Mouse (Mus musculus) thymus, adult 2 months (tissue): ENCODE results near the gene Ttc17.

Experiments used
- CTCF ChIP-seq: fragments of 200-500 bp; IDR thresholded peaks from 2 replicates; pipeline ENCODE4 v1.5.1; 2012; ENCODE audit warnings: mild to moderate bottlenecking, control low read depth, low read length, moderate library complexity, borderline replicate concordance; ENCODE audit not compliant: control insufficient read depth, poor library complexity, insufficient read depth; ENCODE audit errors: extremely low read depth
- POLR2A ChIP-seq: fragments of 200-500 bp; IDR thresholded peaks from 2 replicates; pipeline ENCODE4 v1.6.1; 2012; ENCODE audit warnings: mild to moderate bottlenecking, low read length, control low read depth, moderate library complexity; ENCODE audit not compliant: control insufficient read depth, poor library complexity, insufficient read depth; ENCODE audit errors: extremely low read depth

- TF ChIP-seq CTCF (no peak), POLR2A (no peak)
Observed at GRCm38 (mm10) chr2:94334742-94335046, 71.8 kb downstream of the Ttc17 start.
